Mouse (Mus musculus): ENCODE results near the gene Elp5. TPM values are rescaled to one million over a fixed set of nuclear protein-coding genes. Genes with fewer than 3 reads are reported as not detected.
"Not testable (repeated sequence)": the region's sequence is repeated elsewhere in the genome, so short reads cannot be mapped to it uniquely, and the experiment has no call there.

Gene Elp5
- polyA plus RNA-seq, 1 experiment from 2014 or later, result 157 TPM

DNA sequence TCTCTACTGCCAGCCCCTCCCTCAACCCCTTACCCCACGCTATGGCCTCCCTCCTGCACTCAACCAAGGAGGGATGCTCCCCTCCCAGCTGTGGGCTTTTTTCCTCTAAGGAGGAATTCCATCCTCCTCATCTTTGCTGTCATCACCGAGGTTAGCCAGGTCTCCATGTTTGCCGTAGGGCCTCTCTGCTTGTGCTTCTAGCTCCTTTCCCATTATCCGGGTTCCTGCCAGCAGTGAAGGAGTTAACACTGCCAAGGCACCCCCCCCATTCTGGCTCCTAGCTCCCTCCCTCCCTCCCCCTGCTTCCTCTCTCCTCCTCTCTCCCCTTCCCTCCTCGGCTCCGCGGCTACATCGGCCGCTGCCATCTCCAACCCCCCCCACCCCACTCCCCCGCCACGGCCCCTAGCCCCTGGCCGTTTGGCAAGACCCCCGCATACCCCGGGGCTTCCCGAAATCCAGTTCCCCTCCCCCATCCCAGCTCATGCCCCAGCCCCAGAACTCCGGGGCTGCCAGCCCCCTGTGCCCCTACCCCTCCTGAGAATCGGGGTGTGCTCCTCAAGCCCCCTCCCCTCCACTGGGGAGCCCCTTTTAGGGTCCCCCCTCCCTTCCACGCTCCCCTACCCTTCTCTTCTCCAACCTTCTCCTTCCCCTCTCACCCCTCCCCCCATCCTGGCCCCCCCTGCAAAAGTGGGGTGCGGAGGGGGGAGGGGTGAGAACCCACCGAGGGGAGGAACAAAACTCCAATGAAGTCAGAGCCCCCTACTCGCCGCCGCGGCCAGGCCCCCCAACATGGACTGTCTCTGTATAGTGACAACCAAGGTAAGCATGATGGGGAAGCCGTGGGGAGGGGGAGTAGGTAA lies 36.0 kb upstream of the Elp5 start:
- peak overlapping the region; percentile 90 for H3K27ac ChIP-seq (replicated peaks; ENCODE audit: low read depth, low read length)
- H3K4me1 ChIP-seq (ENCODE audit: control insufficient read depth, insufficient read depth, low read length), result peaks cover 15% of the 10 kb centered on the region
- no peak for ATAC-seq (replicated peaks; ENCODE audit: insufficient number of reproducible peaks, low FRiP score, low TSS enrichment, low read depth)
- WGBS, result 2% methylated on average over 23 of the region's 25 CpGs
- no peaks in the 10 kb centered on the region for H3K27me3 ChIP-seq (ENCODE audit: control insufficient read depth, insufficient read depth, low read length)
- H3K36me3 ChIP-seq (replicated peaks; ENCODE audit: control insufficient read depth, insufficient read depth, low read depth, low read length), result no peaks in the 10 kb centered on the region
- peak; percentile 92 for DNase-seq (ENCODE audit: low spot score)
- H3K9me3 ChIP-seq (replicated peaks; ENCODE audit: control insufficient read depth, low read length), result no peaks in the 10 kb centered on the region
- H3K9ac ChIP-seq (replicated peaks; ENCODE audit: low read length), result peak overlapping the region; percentile 83
- H3K4me2 ChIP-seq (ENCODE audit: low read depth, low read length), result peak overlapping the region; percentile 92
- H3K4me3 ChIP-seq (ENCODE audit: low read depth, low read length), result peak overlapping the region; percentile 58

DNA sequence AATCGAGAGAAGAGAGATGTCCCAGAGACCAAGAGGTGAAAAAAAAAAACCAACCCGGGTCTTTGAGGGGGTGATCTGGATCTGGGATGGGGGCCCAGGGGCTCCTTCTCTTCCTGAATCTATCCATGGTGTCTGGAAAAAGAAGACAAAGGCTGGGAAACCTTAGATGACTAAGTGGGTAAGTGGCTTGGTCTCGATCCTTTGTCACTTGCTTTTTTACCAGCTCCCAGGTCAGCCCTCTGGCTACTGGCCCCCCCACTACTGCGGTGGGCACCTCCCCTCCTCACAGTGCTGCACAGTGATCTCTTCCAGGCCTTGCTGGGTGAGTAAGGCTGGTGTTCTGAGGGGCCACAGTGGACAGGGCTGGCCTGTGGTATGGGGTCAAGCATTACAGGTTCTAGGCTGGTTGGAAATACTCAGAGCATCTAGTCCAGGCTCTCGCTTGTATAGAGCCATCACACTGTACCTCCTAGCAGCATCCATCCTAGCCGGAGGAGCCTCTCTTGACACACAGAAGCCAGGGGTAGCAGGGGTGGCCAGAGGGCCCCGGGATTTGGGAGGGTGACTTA lies 35.0 kb upstream of the Elp5 start:
- no peak overlapping the region; the same call in 1 of the 2 replicates for H3K27ac ChIP-seq (replicated peaks; ENCODE audit: low read depth, low read length)
- 39% methylated on average over 7 of the region's 7 CpGs for WGBS
- no peaks in the 10 kb centered on the region for H3K9me3 ChIP-seq (replicated peaks; ENCODE audit: control insufficient read depth, low read length)
- H3K4me2 ChIP-seq (ENCODE audit: low read depth, low read length), result peak overlapping the region; percentile 92
- ATAC-seq (replicated peaks; ENCODE audit: insufficient number of reproducible peaks, low FRiP score, low TSS enrichment, low read depth) (no peak), DNase-seq (ENCODE audit: low spot score) (no peak)
- H3K27me3 ChIP-seq (ENCODE audit: control insufficient read depth, insufficient read depth, low read length), result no peaks in the 10 kb centered on the region
- no peaks in the 10 kb centered on the region for H3K36me3 ChIP-seq (replicated peaks; ENCODE audit: control insufficient read depth, insufficient read depth, low read depth, low read length)
- peak overlapping the region; percentile 83; the same call in 1 of the 2 replicates for H3K9ac ChIP-seq (replicated peaks; ENCODE audit: low read length)
- peak overlapping the region; percentile 58; the same call in 1 of the 2 replicates for H3K4me3 ChIP-seq (ENCODE audit: low read depth, low read length)
- H3K4me1 ChIP-seq (ENCODE audit: control insufficient read depth, insufficient read depth, low read length), result peaks cover 15% of the 10 kb centered on the region

DNA sequence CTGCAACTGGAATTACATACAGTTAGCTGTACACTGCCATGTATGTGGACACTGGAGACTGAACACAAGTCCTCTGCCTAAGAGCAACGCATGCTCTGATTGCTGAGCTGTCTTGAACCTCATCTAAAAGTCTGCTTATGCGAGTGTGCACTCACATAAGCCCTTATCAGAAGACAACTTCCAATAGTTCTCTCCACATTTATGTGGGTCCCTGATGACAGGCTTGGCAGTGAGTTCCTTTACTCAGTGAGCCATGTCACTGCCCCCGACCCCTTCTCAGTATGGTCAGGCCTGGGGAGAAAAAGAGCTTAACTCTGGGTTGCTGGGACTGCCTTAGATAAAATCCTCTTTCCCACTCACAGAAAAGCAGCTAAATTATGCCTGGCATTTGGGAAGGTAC lies 34.4 kb upstream of the Elp5 start, which contains the start of gene Dlg4:
Dlg4 (plus strand) TSS at position 274 of the 400 bp plus-strand sequence.
- H3K27ac ChIP-seq (replicated peaks; ENCODE audit: low read depth, low read length), result peak within 1 kb of the TSS; percentile 90; the same call in 1 of the 2 replicates
- H3K36me3 ChIP-seq (replicated peaks; ENCODE audit: control insufficient read depth, insufficient read depth, low read depth, low read length), result peaks cover 1% of the 10 kb centered on the region
- 77% methylated on average over 3 of the region's 3 CpGs for WGBS
- DNase-seq (ENCODE audit: low spot score), result no peak
- no peaks in the 10 kb centered on the region for H3K9me3 ChIP-seq (replicated peaks; ENCODE audit: control insufficient read depth, low read length)
- no peak for ATAC-seq (replicated peaks; ENCODE audit: insufficient number of reproducible peaks, low FRiP score, low TSS enrichment, low read depth)
- peak within 1 kb of the TSS; percentile 92 for H3K4me2 ChIP-seq (ENCODE audit: low read depth, low read length)
- H3K27me3 ChIP-seq (ENCODE audit: control insufficient read depth, insufficient read depth, low read length), result no peaks in the 10 kb centered on the region
- H3K4me3 ChIP-seq (ENCODE audit: low read depth, low read length), result peak within 1 kb of the TSS; percentile 58
- peak within 1 kb of the TSS; percentile 83 for H3K9ac ChIP-seq (replicated peaks; ENCODE audit: low read length)
- peaks cover 15% of the 10 kb centered on the region for H3K4me1 ChIP-seq (ENCODE audit: control insufficient read depth, insufficient read depth, low read length)

DNA sequence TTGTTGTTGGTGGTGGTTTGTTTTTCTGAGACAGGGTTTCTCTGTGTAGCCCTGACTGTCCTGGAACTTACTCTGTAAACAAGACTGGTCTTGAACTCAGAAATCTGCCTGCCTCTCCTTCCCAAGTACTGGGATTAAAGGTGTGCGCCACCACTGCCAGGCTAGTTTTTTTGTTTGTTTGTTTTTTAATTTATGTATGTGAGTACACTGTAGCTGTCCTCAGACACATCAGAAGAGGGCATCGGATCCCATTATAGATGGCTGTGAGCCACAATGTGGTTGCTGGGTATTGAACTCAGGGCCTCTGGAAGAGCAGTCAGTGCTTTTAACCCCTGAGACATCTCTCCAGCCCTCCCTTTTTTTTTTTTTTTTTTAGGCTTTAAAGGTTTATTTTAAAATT lies 33.9 kb upstream of the Elp5 start:
- not testable (repeated sequence) for H3K9ac ChIP-seq (replicated peaks; ENCODE audit: low read length); H3K9me3 ChIP-seq (replicated peaks; ENCODE audit: control insufficient read depth, low read length); H3K4me3 ChIP-seq (ENCODE audit: low read depth, low read length); H3K4me2 ChIP-seq (ENCODE audit: low read depth, low read length); DNase-seq (ENCODE audit: low spot score); H3K36me3 ChIP-seq (replicated peaks; ENCODE audit: control insufficient read depth, insufficient read depth, low read depth, low read length); H3K27me3 ChIP-seq (ENCODE audit: control insufficient read depth, insufficient read depth, low read length); ATAC-seq (replicated peaks; ENCODE audit: insufficient number of reproducible peaks, low FRiP score, low TSS enrichment, low read depth); H3K27ac ChIP-seq (replicated peaks; ENCODE audit: low read depth, low read length)
- peaks cover 15% of the 10 kb centered on the region for H3K4me1 ChIP-seq (ENCODE audit: control insufficient read depth, insufficient read depth, low read length)
- WGBS, result 87% methylated on average over 2 of the region's 2 CpGs

DNA sequence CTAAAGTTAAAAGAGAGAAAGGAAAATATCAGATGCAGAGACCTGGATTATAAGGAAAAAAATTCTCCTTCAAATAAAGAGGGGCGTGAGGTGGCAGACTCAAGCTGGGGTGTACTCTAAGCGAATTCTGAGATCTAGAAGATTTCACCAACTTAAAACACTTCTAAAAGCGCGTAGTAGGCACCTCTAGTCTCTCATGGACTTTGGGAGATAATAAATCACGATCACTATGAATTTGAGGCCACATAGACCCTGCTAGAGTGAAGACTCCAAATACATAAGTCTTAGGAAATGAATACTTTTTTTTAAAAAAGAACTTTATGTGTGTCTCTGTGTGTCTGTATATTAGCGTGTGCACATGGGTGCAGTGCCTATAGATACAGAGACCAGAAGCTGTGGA lies 33.4 kb upstream of the Elp5 start:
- peak overlapping the region; percentile 54 for H3K4me3 ChIP-seq (ENCODE audit: low read depth, low read length)
- no peaks in the 10 kb centered on the region for H3K9me3 ChIP-seq (replicated peaks; ENCODE audit: control insufficient read depth, low read length)
- H3K4me1 ChIP-seq (ENCODE audit: control insufficient read depth, insufficient read depth, low read length), result peaks cover 15% of the 10 kb centered on the region
- no peak overlapping the region for H3K4me2 ChIP-seq (ENCODE audit: low read depth, low read length)
- H3K27me3 ChIP-seq (ENCODE audit: control insufficient read depth, insufficient read depth, low read length), result no peaks in the 10 kb centered on the region
- WGBS, result 63% methylated on average over 6 of the region's 6 CpGs
- DNase-seq (ENCODE audit: low spot score) (no peak), ATAC-seq (replicated peaks; ENCODE audit: insufficient number of reproducible peaks, low FRiP score, low TSS enrichment, low read depth) (no peak)
- peaks cover 4% of the 10 kb centered on the region for H3K36me3 ChIP-seq (replicated peaks; ENCODE audit: control insufficient read depth, insufficient read depth, low read depth, low read length)
- no peak overlapping the region for H3K27ac ChIP-seq (replicated peaks; ENCODE audit: low read depth, low read length)
- no peak overlapping the region for H3K9ac ChIP-seq (replicated peaks; ENCODE audit: low read length)

DNA sequence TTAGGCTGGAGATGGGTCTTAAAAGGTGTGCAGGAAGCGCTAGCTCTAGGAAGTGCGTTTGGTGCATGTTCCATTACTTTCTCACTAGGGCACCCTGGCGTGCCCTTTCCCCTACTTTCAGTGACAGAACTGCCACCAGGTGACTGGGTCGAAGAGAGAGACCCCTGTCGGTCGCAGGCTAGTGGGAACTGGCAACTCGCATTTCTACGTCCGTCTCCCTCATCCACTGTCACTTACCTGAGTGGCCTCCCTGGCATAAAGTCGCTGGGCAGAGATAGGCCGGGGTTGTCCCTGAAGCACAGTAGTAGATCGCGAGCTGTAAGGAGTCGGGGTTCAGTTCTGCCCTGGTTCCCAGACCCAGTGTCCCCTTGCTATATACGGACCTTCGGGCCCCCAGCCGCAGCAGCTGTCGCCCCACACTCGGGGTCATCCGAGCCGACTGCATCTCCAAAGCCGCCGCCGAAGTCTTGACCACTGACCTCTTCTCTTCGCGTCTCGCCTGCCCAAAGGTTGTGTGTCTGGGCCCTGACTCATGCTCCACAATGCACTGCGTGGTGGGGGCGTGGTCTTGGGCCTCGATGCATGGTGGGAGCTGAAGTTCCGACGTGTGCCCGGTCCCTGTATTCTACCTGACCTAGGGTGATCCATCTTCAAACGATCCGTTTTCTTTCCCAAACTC lies 32.7 kb upstream of the Elp5 start, which contains the start of gene Acadvl:
Acadvl (minus strand) TSS at position 532 of the 679 bp plus-strand sequence.
- peak within 1 kb of the TSS; percentile 54 for H3K4me3 ChIP-seq (ENCODE audit: low read depth, low read length)
- peak; percentile 90 for DNase-seq (ENCODE audit: low spot score)
- peaks cover 7% of the 10 kb centered on the region for H3K36me3 ChIP-seq (replicated peaks; ENCODE audit: control insufficient read depth, insufficient read depth, low read depth, low read length)
- H3K4me2 ChIP-seq (ENCODE audit: low read depth, low read length), result peak within 1 kb of the TSS; percentile 82
- H3K27ac ChIP-seq (replicated peaks; ENCODE audit: low read depth, low read length), result peak within 1 kb of the TSS; percentile 59
- no peaks in the 10 kb centered on the region for H3K27me3 ChIP-seq (ENCODE audit: control insufficient read depth, insufficient read depth, low read length)
- ATAC-seq (replicated peaks; ENCODE audit: insufficient number of reproducible peaks, low FRiP score, low TSS enrichment, low read depth), result peak; percentile 61
- H3K9me3 ChIP-seq (replicated peaks; ENCODE audit: control insufficient read depth, low read length), result no peaks in the 10 kb centered on the region
- H3K9ac ChIP-seq (replicated peaks; ENCODE audit: low read length), result peak within 1 kb of the TSS; percentile 73
- peaks cover 12% of the 10 kb centered on the region for H3K4me1 ChIP-seq (ENCODE audit: control insufficient read depth, insufficient read depth, low read length)
- under 1% methylated on average over 35 of the region's 35 CpGs for WGBS

DNA sequence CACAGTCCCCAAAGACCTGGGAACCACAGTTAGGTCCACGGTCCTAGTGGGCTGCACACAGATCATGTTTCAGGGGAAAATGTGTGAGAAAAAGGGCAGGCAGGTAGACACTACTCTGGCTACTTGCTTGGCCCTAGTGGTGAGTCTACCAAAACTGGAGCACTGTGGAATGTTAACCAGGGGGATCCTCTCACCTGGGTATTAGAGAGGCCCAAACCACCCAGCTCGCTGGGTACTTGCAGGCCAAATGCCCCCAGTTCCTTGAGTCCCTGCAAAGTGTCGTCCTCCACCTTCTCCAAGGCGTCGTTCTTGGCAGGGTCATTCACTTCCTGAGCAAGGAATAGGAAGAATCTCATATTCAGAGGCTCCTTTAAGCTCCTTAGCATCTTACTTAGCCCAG lies 31.7 kb upstream of the Elp5 start:
- 68% methylated on average over 5 of the region's 5 CpGs for WGBS
- Histone ChIP-seq H3K36me3 (replicated peaks; ENCODE audit: control insufficient read depth, insufficient read depth, low read depth, low read length) (peaks cover 7% of the 10 kb centered on the region), H3K27ac (replicated peaks; ENCODE audit: low read depth, low read length) (no peak overlapping the region), H3K27me3 (ENCODE audit: control insufficient read depth, insufficient read depth, low read length) (no peaks in the 10 kb centered on the region), H3K4me2 (ENCODE audit: low read depth, low read length) (no peak overlapping the region), H3K9ac (replicated peaks; ENCODE audit: low read length) (no peak overlapping the region), H3K9me3 (replicated peaks; ENCODE audit: control insufficient read depth, low read length) (no peaks in the 10 kb centered on the region), H3K4me1 (ENCODE audit: control insufficient read depth, insufficient read depth, low read length) (peaks cover 8% of the 10 kb centered on the region), H3K4me3 (ENCODE audit: low read depth, low read length) (no peak overlapping the region)
- ATAC-seq (replicated peaks; ENCODE audit: insufficient number of reproducible peaks, low FRiP score, low TSS enrichment, low read depth) (no peak), DNase-seq (ENCODE audit: low spot score) (no peak)
